Mouse (Mus musculus): Measurements from ENCODE around the gene Rab40c.

The Rab40c gene

DNA sequence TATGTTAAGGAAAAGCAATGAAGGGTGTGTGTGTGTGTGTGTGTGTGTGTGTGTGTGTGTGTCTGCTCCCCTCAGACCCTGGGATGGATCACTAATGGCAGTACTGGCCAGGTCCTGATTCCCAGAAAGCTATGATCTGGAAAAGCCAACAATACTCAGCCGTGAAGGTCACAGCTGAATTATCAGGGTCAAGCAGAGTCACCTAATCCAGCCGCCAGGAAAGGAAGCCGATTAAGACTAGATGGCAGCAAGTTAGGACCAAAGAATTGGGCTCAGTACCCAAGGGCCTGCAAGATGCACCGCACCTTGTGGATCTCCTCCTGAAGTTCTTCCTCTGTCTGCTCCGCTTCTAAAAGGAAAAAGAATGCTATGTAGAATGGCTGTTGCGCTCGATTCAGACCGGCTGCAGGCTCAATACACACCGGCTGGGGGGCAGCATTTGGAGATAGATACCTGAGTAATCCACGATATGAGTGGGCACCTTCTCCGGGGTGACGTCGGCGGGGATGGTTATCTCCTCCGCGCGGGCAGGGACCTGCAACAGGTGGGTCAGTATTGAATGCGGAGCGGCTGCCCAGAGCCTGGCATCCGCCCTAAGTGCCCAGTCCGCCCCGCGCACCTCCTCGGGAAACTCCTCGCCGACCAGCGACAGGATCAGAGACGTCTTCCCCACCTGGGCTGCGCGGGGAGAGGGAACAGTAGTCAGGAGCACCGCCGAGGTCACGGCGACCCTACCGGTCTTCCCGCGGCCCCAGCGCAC lies 75.7 kb downstream of the Rab40c start:
- no peak for DNase-seq (ENCODE audit: low spot score)

DNA sequence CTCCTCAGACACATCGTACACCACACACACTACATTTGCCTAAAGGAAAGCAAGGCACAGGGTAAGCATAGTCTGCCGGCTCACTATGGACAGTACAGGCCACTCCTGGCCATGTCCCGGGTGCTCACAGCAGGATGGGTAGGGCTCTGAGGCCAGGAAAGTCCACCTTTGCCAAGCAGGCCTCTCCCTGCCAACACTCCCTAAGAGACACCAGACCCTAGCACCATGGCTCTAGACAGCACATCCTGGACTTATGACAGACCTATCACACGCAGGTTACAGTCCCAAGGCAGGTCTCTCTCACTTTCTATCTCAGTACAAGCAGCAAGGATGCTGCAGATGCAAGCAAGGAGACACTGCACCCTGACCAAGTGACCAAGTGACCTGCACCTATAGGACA lies 76.4 kb downstream of the Rab40c start:
- DNase-seq (ENCODE audit: low spot score) = no peak

DNA sequence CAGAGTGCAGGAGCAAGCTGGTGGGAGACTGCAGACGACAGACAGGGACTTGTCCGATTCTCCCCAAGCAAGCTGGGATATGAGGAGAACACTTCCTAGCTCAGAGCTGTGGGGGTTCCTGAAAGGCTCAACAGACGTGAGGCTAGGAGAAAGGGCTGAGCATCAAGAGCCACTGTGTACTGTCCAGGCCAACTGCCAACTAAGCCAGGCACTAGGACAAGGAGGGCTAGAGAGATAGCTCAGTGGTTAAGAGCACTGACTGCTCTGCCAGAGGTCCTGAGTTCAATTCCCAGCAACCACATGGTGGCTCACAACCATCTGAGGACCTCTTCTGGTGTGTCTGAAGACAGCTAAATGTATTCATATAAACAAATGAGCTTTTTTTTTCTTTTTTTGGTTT lies 77.0 kb downstream of the Rab40c start:
- no peak for DNase-seq (ENCODE audit: low spot score)

DNA sequence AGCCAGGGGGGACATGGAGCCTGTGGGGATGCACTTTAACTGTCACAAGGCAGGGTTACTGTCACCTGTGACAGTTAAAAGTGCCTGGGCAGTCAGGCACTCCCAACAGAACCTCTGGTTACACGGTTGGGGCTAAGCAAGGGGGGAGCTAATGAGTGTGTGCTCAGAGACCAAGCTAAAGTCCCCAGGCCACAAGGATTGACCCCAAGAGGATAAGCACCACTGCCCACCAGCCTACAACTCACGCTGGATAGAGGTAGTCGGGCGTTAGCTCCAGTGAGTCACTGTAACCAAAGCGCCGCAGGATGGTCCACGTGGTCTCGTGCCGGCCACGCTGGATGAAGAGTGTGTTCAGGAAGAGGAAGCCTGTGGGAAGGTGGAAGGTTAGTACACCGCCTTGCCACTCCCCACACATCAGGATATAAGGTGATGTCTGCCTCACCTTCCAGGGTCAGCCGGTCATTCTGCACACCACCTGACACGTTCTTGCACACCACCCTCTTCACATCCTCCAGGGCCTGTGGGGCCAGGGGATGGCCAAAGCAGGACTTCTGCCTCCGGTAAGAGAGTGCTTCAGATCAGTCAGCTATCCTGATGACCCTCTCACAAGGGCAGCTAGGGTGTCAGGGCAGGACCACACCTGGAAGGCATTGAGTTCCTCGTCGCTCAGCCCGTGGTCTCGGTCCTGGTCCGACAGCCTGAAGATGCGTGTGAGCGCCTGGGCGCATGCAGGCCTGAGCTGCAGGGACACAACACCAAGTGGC lies 78.2 kb downstream of the Rab40c start, which contains the start of gene Gm20683:
TSS of gene Gm20683 (minus strand) at position 647 of the 764 bp plus-strand sequence.
- no peak for DNase-seq (ENCODE audit: low spot score)

DNA sequence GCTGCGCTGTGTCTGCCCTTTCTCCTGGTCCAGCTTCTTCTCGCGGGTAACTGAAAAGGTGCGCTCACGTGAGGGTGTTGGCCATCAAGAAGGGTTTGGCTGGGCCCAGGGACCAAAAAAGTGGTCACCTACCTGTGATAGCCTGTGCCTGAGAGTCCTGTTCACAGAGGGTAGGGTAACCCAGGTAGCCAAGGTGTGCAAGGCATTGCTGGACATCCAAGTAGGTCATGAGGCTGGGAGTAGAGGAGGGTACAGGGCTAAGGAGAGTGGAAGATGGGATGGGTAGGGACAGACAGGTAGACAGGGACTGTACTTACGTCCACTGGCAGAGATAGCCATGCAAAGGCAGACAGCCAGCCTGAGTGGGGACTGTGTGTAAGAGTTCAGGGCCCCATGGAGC lies 79.0 kb downstream of the Rab40c start:
- DNase-seq (ENCODE audit: low spot score) = no peak

DNA sequence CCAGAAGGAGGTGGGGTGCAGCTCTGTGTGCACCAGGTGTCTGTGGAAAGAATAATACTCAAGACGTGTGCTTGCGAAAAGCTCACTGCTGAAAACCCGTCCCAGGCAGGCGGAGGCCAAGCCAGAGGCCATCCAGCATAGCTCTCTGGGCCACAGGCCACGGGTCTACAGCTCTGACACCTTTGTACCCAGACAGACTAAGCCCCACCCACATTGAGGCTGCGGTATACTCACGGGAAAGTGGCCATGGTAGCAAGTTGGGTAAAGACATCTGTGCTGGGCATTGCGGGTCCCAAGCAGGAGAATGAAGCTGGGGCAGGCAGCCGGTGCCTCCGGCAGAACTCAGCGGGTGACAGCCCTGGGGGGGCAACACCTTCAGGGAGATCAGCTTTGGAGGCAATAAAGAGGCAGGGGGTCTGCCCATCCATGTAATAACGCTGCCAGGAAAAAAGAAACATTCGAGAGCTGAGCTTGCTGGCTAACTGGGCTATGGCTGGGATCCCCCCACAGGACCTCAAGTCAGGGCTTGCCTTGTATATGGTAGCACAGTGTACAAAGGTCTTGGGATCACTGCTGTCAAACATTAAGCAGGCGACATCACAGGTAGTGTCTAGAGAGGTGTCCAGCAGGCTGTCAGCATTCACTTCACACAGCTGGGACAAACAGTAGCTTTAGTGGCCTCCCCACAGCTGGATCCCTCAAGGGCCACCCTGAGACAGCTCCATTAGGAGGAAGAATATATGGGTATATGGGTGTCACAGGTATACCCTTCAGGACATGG lies 79.9 kb downstream of the Rab40c start:
- no peak for DNase-seq (ENCODE audit: low spot score)

DNA sequence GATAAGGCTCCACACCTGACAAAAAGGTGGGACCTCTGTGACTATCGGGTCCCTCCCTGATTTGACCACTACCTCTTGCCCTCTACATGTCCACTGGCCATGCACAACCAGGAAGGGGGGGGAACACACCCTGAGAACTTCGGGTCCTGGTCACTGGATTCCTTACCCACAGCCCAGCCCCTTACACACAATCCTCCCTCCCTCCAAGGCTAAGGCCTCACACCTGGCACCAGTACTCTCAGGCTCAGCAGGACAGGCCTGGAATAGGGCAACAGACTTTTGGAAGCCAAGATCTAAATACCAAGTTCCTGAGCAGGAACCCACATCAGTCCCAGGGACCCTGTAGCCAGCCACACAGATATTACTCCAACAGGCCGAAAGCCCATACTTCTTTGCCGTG lies 80.6 kb downstream of the Rab40c start:
- no peak for DNase-seq (ENCODE audit: low spot score)

DNA sequence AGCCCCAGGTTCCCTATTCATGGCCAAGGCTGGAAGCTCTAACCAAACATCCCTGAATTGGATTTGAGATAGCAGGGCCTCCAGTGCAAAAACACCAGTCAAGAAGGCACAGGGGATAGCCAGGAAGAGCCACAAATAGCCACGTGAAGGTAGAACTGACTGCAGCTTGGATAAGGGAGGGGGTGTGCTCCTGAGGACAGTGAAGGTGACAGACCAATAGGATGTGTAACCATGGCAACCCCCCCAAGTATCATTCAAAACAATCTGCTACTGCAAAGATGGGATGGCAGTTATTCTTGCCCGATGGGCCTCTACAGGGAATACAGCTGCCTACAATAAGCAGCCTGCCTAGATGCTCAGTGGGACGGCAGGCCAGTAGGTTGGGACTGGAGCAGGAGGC lies 82.0 kb downstream of the Rab40c start:
- no peak for DNase-seq (ENCODE audit: low spot score)

DNA sequence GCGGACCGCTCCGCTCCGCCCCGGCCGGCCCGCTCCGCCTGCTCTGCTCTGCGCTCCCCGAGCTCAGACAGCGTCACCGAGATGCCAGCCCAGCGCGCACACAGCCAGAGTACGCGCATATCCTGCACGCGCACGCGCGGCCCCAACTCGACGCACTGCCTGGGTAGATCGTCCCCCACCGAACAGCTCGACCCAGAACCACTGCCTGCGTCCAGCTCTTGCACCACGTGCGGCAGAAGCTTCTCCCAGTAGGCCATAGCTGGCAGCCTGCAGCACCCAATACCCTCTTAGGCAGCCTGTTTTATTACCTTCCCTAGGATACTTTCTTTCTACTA lies 82.5 kb downstream of the Rab40c start, which contains the start of gene Rhbdl1:
TSS of gene Rhbdl1 (minus strand) at position 220 of the 335 bp plus-strand sequence.
- DNase-seq (ENCODE audit: low spot score) = peak; percentile 84

DNA sequence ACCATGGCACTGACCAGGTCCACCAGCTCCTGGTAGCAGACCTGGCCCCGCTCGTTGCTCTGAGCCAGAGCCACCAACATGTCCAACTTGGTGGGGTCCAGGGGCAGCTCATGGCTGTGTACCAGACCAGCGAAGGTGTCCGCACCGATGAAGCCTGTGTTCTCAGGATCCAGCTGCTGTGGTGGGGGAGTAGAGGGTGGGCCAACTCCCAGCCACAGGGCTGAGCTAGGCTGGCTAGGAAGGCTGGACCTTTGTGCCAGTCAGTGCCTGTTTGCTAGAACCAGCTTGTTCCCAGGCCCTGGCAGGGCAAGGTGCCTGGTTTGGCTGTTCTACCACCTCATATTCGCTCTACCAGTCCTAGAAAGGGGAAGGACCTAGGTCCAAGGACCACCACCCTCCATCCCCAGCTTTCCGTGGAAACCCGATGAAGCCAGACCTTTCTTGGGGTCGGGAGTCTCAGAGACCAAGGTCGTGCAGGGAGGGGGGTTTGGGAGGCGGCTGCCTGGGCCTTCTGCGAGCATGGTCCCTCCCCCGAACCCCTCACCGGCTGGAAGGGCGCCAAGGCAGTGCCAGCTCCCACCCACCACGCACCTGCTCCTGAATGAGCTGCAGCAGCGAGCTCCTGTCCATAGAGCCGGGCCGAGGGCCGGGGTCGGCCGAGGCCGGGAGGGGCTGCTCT lies 83.0 kb downstream of the Rab40c start:
- no peak for DNase-seq (ENCODE audit: low spot score)

DNA sequence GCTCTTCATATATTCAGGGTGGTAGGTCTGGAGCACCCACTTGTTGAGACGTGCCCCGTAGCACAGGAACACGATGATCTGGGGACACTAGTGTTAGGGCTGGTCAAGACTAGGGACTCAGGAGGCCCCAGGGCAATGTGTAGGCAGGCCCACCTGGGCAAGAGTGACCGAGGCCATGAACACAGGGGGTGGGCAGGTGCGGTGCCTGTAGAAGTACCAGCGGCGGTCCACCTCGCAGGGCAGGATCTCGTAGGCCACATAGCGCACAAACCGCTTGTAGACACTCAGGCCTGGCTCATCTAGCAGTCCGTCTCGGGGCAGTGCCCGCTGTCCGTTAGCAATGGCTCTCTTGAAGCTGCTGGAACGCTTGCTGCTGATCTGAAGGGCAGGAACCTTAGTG lies 83.7 kb downstream of the Rab40c start:
- no peak for DNase-seq (ENCODE audit: low spot score)

DNA sequence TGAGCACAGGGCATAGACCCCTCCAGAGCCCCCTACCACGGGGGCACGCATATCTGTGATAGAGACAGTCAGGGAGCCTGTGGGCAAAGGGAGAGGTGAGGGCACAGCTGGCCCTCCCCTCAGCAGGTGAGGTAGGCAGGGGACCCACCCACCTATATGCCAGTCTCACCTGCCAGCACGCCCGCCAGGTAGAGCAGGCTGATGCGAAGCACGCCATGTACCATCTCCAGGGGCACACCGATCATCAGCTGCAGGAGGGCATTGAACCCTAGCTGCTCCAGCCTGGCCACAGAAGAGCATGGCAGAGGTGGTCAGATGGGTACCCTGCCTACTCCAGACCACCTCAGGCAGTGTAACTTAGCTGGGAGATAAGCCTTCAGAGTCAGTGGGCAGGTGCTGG lies 84.2 kb downstream of the Rab40c start:
- DNase-seq (ENCODE audit: low spot score) = no peak

DNA sequence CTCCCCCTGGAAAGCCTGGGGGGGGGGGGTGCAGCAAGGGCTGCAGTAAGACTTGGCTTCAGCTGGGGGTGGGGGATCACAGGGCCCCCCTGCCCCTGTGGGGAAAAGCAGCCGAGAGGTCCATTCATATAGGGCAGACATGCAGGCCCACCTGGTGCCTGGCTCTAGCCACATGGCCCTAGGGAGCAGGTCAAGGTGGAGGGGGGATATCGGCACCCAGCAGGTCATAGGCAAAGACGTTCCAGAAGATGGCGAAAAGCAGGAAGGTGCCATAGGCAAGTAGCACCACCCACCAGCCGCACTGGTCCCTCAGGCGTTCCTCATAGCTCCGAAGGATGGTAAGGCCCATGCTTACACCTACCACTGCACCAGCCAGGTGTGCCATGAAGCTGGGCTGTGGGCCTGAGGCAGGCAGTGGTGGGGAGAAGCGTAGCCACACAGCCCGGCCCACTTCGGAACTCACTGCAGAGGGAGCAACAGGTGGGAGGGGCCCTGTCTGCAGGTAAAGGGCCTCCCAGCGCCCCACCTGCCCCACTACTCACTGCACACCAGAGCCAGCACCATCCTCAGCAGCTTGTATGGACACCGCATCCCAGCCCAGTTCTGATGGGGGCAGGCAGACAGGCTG lies 84.8 kb downstream of the Rab40c start:
- DNase-seq (ENCODE audit: low spot score) = no peak

DNA sequence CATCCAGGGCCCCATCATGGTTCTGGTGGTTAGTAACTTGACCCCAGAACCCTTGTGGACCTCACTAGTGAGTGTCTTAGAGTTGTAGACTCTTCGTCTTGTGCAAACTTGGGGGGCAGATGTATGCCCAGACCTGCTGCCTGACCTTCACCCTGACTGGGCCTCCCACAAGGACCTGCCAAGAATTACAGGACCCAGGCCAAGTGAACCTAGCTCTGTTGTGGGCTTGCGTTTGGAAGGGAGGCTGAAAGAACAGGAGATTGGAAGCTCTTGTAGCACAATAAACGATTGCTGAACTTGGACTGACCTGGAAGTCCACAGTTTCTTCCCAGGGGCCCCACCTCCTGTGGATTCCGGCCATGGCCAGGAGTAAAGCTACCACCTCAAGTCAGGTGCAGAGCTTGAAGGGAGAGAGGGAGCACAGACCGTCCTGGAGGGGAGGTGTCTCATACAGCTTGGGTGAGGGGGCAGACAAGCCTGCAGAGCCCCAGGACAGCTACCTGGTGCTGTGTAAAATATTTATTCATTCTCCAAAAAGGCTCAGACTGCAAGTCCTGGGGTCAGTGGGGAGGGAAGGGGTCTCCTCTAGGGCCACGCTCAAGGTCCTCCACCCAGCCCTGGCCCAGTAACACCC lies 85.4 kb downstream of the Rab40c start:
- DNase-seq (ENCODE audit: low spot score) = no peak

DNA sequence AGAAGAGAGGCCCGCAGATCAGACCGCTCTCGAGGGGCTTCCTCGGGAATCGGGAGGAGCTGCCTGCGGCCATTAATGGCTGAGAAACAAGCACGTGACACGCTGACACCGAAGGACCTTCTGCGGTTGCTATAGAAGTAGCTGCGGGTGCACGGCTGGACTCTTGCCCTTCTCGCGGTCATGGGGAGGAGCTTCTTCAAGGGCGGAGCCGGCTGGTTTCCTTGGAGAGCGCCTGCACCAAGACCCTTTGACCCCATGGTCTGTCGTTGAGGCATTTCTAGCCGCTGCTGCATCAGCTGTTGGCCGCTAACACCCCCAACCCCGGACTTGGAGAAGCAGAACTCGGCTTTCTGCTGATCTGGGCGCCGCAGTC lies 86.2 kb downstream of the Rab40c start, which contains the start of gene Stub1:
TSS of gene Stub1 (minus strand) at position 114 of the 373 bp plus-strand sequence.
- peak; percentile 98 for DNase-seq (ENCODE audit: low spot score)

DNA sequence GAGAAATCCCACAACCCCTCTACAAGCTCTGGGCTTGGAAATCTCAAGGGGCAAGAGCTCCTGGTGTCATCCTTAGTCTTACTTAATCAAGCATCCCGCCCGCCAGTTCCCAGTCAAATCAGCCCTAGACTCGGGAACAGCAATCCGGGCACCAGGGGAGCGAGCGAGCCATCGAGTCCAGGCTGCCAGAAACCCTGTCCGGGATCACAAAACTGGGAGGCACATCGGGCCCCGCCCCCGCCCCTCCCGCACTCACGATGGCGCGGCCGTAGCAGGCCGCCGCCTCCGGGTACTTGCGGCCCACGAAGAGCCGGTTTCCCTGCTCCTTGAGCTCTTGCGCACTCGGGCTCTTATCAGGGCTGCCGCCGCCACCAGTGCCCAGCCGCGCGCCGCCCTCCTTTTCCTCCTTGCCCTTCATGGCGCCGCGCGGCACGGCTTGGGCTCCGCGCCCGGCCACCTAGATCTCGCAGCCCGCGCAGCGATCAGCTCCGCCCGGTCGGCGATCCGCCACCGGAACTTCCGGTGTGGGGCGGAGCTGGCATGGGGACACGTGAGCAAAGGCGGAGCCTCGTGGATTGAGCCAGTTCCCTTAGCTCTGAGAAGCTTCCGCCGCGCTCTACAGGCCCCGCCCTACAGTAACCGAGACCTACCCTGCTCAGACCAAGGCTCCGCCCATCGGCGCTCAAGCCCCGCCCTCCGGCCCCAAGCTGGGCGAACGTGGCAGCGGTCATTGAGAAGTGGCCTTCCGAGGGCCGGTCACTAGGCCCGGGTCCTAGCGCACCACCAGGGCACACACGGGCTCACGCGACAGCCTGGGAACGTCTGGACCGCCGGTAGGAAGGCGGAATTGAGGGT lies 86.9 kb downstream of the Rab40c start:
- peak; percentile 99 for DNase-seq (ENCODE audit: low spot score)

Measured in embryo, embryonic 10 days (tissue).